Mouse (Mus musculus): ENCODE data around the gene Kif26b. TPM values are rescaled to one million over a fixed set of nuclear protein-coding genes. Genes with fewer than 3 reads are reported as not detected.

The Kif26b gene
- polyA plus RNA-seq (2015; fragmentation: Illumina TruSeq; extraction: RNeasy Lipid Tissue Mini Kit (QIAGEN cat#74804); ENCODE audit: insufficient read depth, low read depth, low replicate concordance), result 0.24 TPM

GRCm38 (mm10) chr1:178528431-178529351 lies at the start of gene Kif26b:
Gene Kif26b (plus strand): TSS chr1:178529125.

Other genes starting within 250 kb of the Kif26b start
- 19.9 TPM for gene Cox20, start 210.0 kb upstream of the Kif26b start, polyA plus RNA-seq (2015; fragmentation: Illumina TruSeq; extraction: RNeasy Lipid Tissue Mini Kit (QIAGEN cat#74804); ENCODE audit: insufficient read depth, low read depth, low replicate concordance)
- gene Hnrnpu, start 191.3 kb upstream of the Kif26b start, polyA plus RNA-seq (2015; fragmentation: Illumina TruSeq; extraction: RNeasy Lipid Tissue Mini Kit (QIAGEN cat#74804); ENCODE audit: insufficient read depth, low read depth, low replicate concordance), result 61.4 TPM
- gene Efcab2, start 123.0 kb upstream of the Kif26b start, polyA plus RNA-seq (2015; fragmentation: Illumina TruSeq; extraction: RNeasy Lipid Tissue Mini Kit (QIAGEN cat#74804); ENCODE audit: insufficient read depth, low read depth, low replicate concordance), result 0.96 TPM

Measured in pancreas, adult 10 weeks (tissue).